Mouse (Mus musculus): ENCODE data around the gene Arid3b. TPM values are rescaled to one million over a fixed set of nuclear protein-coding genes. Genes with fewer than 3 reads are reported as not detected.

The Arid3b gene
- polyA plus RNA-seq, 1 experiment from 2014 or later, result 5.5 TPM

GRCm38 (mm10) chr9:57762563-57762991 is 74.0 kb downstream of the Arid3b start:
- Histone ChIP-seq H3K4me2 (replicated peaks) (0 out of 2 replicates have a peak overlapping the region, but pooled peaks have one; percentile 96), H3K36me3 (peaks cover 36% of the 10 kb centered on the region), H3K4me3 (replicated peaks) (peak overlapping the region; percentile 6; the same call in 1 of the 2 replicates), H3K9me3 (replicated peaks) (no peaks in the 10 kb centered on the region), H3K4me1 (peaks cover 35% of the 10 kb centered on the region), H3K27me3 (no peaks in the 10 kb centered on the region), H3K27ac (replicated peaks) (peak overlapping the region; percentile 61; the same call in 1 of the 2 replicates), H3K9ac (no peak overlapping the region)
- WGBS, result 48% methylated on average over 6 of the region's 6 CpGs
- no peak for ATAC-seq (ENCODE audit: insufficient number of reproducible peaks, low FRiP score, low TSS enrichment, low read depth)

- Histone ChIP-seq H3K36me3 (peaks cover 43% of the 10 kb centered on the region), H3K27me3 (no peaks in the 10 kb centered on the region), H3K4me3 (replicated peaks) (peak overlapping the region; percentile 6; the same call in 1 of the 2 replicates), H3K9me3 (replicated peaks) (no peaks in the 10 kb centered on the region), H3K4me2 (replicated peaks) (no peak overlapping the region), H3K27ac (replicated peaks) (peak overlapping the region; percentile 61; the same call in 1 of the 2 replicates), H3K4me1 (peaks cover 35% of the 10 kb centered on the region), H3K9ac (no peak overlapping the region)
- WGBS, result 86% methylated on average over 13 of the region's 13 CpGs
- ATAC-seq (ENCODE audit: insufficient number of reproducible peaks, low FRiP score, low TSS enrichment, low read depth), result no peak
Observed at GRCm38 (mm10) chr9:57761563-57762551, 74.7 kb downstream of the Arid3b start.

- peaks cover 49% of the 10 kb centered on the region for H3K36me3 ChIP-seq
- WGBS, result 95% methylated on average over 24 of the region's 24 CpGs
Observed at GRCm38 (mm10) chr9:57760416-57761146, 76.0 kb downstream of the Arid3b start.

GRCm38 (mm10) chr9:57759289-57759688 is 77.3 kb downstream of the Arid3b start:
- Histone ChIP-seq H3K4me1 (peaks cover 26% of the 10 kb centered on the region), H3K4me3 (replicated peaks) (no peak overlapping the region), H3K27me3 (no peaks in the 10 kb centered on the region), H3K36me3 (peaks cover 61% of the 10 kb centered on the region), H3K9ac (no peak overlapping the region), H3K4me2 (replicated peaks) (no peak overlapping the region), H3K9me3 (replicated peaks) (no peaks in the 10 kb centered on the region), H3K27ac (replicated peaks) (no peak overlapping the region)
- 20% methylated on average over 6 of the region's 6 CpGs for WGBS
- no peak for ATAC-seq (ENCODE audit: insufficient number of reproducible peaks, low FRiP score, low TSS enrichment, low read depth)

More at GRCm38 (mm10) chr9:57760416-57761146, 76.0 kb downstream of the Arid3b start:
- Histone ChIP-seq H3K27me3 (no peaks in the 10 kb centered on the region), H3K9ac (no peak overlapping the region), H3K27ac (replicated peaks) (no peak overlapping the region), H3K4me2 (replicated peaks) (no peak overlapping the region), H3K4me3 (replicated peaks) (no peak overlapping the region), H3K9me3 (replicated peaks) (no peaks in the 10 kb centered on the region), H3K4me1 (peaks cover 26% of the 10 kb centered on the region)
- ATAC-seq (ENCODE audit: insufficient number of reproducible peaks, low FRiP score, low TSS enrichment, low read depth), result no peak

GRCm38 (mm10) chr9:57758528-57758927 is 78.1 kb downstream of the Arid3b start:
- peaks cover 69% of the 10 kb centered on the region for H3K36me3 ChIP-seq
- WGBS, result 90% methylated on average over 22 of the region's 22 CpGs

GRCm38 (mm10) chr9:57757578-57757977 is 79.0 kb downstream of the Arid3b start:
- Histone ChIP-seq H3K27me3 (no peaks in the 10 kb centered on the region), H3K9ac (no peak overlapping the region), H3K4me3 (replicated peaks) (no peak overlapping the region), H3K9me3 (replicated peaks) (no peaks in the 10 kb centered on the region), H3K4me2 (replicated peaks) (no peak overlapping the region), H3K27ac (replicated peaks) (no peak overlapping the region), H3K36me3 (peaks cover 79% of the 10 kb centered on the region), H3K4me1 (peaks cover 11% of the 10 kb centered on the region)
- WGBS, result 90% methylated on average over 3 of the region's 3 CpGs
- no peak for ATAC-seq (ENCODE audit: insufficient number of reproducible peaks, low FRiP score, low TSS enrichment, low read depth)

More at GRCm38 (mm10) chr9:57758528-57758927, 78.1 kb downstream of the Arid3b start:
- H3K4me1 ChIP-seq, result peaks cover 20% of the 10 kb centered on the region
- no peak overlapping the region for H3K27ac ChIP-seq (replicated peaks)
- no peaks in the 10 kb centered on the region for H3K27me3 ChIP-seq
- H3K4me3 ChIP-seq (replicated peaks), result no peak overlapping the region
- H3K9ac ChIP-seq, result no peak overlapping the region
- ATAC-seq (ENCODE audit: insufficient number of reproducible peaks, low FRiP score, low TSS enrichment, low read depth), result no peak
- H3K4me2 ChIP-seq (replicated peaks), result no peak overlapping the region
- H3K9me3 ChIP-seq (replicated peaks), result no peaks in the 10 kb centered on the region

- Histone ChIP-seq H3K9me3 (replicated peaks) (no peaks in the 10 kb centered on the region), H3K36me3 (peaks cover 99% of the 10 kb centered on the region), H3K27ac (replicated peaks) (no peak overlapping the region), H3K4me3 (replicated peaks) (no peak overlapping the region), H3K4me2 (replicated peaks) (no peak overlapping the region), H3K27me3 (no peaks in the 10 kb centered on the region), H3K9ac (no peak overlapping the region), H3K4me1 (0 out of 2 replicates have a peak, but pooled peaks cover 3% of the 10 kb centered on the region)
- ATAC-seq (ENCODE audit: insufficient number of reproducible peaks, low FRiP score, low TSS enrichment, low read depth), result no peak
- WGBS, result 83% methylated on average over 7 of the region's 7 CpGs
Observed at GRCm38 (mm10) chr9:57750901-57751300, 85.7 kb downstream of the Arid3b start.

GRCm38 (mm10) chr9:57748831-57749230 is 87.8 kb downstream of the Arid3b start:
- Histone ChIP-seq H3K36me3 (peaks cover 93% of the 10 kb centered on the region), H3K4me1 (0 out of 2 replicates have a peak, but pooled peaks cover 3% of the 10 kb centered on the region), H3K27me3 (no peaks in the 10 kb centered on the region), H3K27ac (replicated peaks) (0 out of 2 replicates have a peak overlapping the region, but pooled peaks have one; percentile 22), H3K9ac (no peak overlapping the region), H3K4me3 (replicated peaks) (no peak overlapping the region), H3K4me2 (replicated peaks) (no peak overlapping the region), H3K9me3 (replicated peaks) (no peaks in the 10 kb centered on the region)
- ATAC-seq (ENCODE audit: insufficient number of reproducible peaks, low FRiP score, low TSS enrichment, low read depth), result no peak
- 33% methylated on average over 1 of the region's 1 CpGs for WGBS

- Histone ChIP-seq H3K4me2 (replicated peaks) (no peak overlapping the region), H3K27ac (replicated peaks) (no peak overlapping the region)
Observed at GRCm38 (mm10) chr9:57748137-57748536, 88.5 kb downstream of the Arid3b start.

GRCm38 (mm10) chr9:57747067-57747466 is 89.5 kb downstream of the Arid3b start:
- peaks cover 79% of the 10 kb centered on the region for H3K36me3 ChIP-seq
- no peak overlapping the region for H3K4me3 ChIP-seq (replicated peaks)
- no peaks in the 10 kb centered on the region for H3K9me3 ChIP-seq (replicated peaks)
- H3K27me3 ChIP-seq, result no peaks in the 10 kb centered on the region
- H3K4me1 ChIP-seq, result 0 out of 2 replicates have a peak, but pooled peaks cover 3% of the 10 kb centered on the region
- no peak overlapping the region for H3K27ac ChIP-seq (replicated peaks)
- no peak for ATAC-seq (ENCODE audit: insufficient number of reproducible peaks, low FRiP score, low TSS enrichment, low read depth)
- no peak overlapping the region for H3K4me2 ChIP-seq (replicated peaks)
- WGBS, result 68% methylated on average over 1 of the region's 1 CpGs
- no peak overlapping the region for H3K9ac ChIP-seq

More at GRCm38 (mm10) chr9:57748137-57748536, 88.5 kb downstream of the Arid3b start:
- Histone ChIP-seq H3K27me3 (no peaks in the 10 kb centered on the region), H3K4me1 (0 out of 2 replicates have a peak, but pooled peaks cover 3% of the 10 kb centered on the region), H3K9ac (no peak overlapping the region), H3K4me3 (replicated peaks) (no peak overlapping the region), H3K36me3 (peaks cover 90% of the 10 kb centered on the region), H3K9me3 (replicated peaks) (no peaks in the 10 kb centered on the region)
- 82% methylated on average over 6 of the region's 6 CpGs for WGBS
- 0 out of 2 replicates have a peak, but pooled peaks have one; percentile 13 for ATAC-seq (ENCODE audit: insufficient number of reproducible peaks, low FRiP score, low TSS enrichment, low read depth)

Measured in embryonic facial prominence, embryonic 15.5 days (tissue).